Mouse (Mus musculus) lung, adult 2 months (tissue): ENCODE data around the gene Sbf2.

Experiments used
- CTCF ChIP-seq: fragments of 200-500 bp; IDR thresholded peaks from 2 replicates; pipeline ENCODE4 v1.5.1; 2011; ENCODE audit warnings: mild to moderate bottlenecking, low read length, control low read depth; ENCODE audit not compliant: insufficient read depth
- POLR2A ChIP-seq: fragments of 200-500 bp; IDR thresholded peaks from 2 replicates; pipeline ENCODE4 v1.6.1; 2011; ENCODE audit warnings: low read depth, mild to moderate bottlenecking, control low read depth, low read length, borderline replicate concordance; ENCODE audit errors: extremely low read depth

DNA sequence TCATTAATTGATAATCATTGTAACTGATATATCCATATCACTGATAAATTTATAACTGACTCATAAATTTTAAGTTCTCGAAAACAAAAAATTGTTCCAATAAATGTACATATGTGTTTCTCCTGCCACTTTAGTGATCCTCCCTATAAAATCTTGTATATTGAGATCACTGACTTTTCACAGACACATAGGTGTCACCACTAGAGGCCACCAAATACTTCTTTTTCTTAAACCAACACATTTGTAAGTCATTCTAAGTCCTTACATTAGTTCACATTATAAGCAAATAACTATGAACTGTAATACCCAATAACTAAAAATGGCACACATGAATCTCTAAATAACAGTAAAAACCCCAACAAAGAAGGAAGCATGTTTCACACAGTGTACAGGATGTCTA, 66.5 kb downstream of the Sbf2 start:
- TF ChIP-seq POLR2A, result no peak
- TF ChIP-seq CTCF, result peak; percentile 38; the same call in 1 of the 2 replicates
